Mouse (Mus musculus) forebrain, embryonic 12.5 days (tissue): ENCODE measurements around the gene Ccdc12. TPM values are rescaled to one million over a fixed set of nuclear protein-coding genes. Genes with fewer than 3 reads are reported as not detected.

Experiments used
- ATAC-seq: fragments of 200-750 bp; cut with Nextera tagmentation; 2 replicates; pipeline ENCODE4 v1.8.0; 2017; ENCODE audit warnings: moderate TSS enrichment; ENCODE audit not compliant: low FRiP score
- H3K27ac ChIP-seq: fragments of 300-500 bp; sonication (generic); 2 replicates; pipeline ENCODE4 v1.5.1; 2016; ENCODE audit warnings: mild to moderate bottlenecking
- H3K27me3 ChIP-seq: fragments of 300-500 bp; sonication (generic); 2 replicates; pipeline ENCODE4 v1.6.1; 2016; ENCODE audit warnings: mild to moderate bottlenecking
- H3K36me3 ChIP-seq: fragments of 300-500 bp; sonication (generic); replicated peaks from 2 replicates; pipeline ENCODE4 v1.6.1; 2016; ENCODE audit warnings: mild to moderate bottlenecking
- H3K4me1 ChIP-seq: fragments of 300-500 bp; sonication (generic); 2 replicates; pipeline ENCODE4 v1.6.1; 2016
- H3K4me2 ChIP-seq: fragments of 300-500 bp; sonication (generic); 2 replicates; pipeline ENCODE4 v1.6.1; 2016; ENCODE audit warnings: mild to moderate bottlenecking, moderate library complexity
- H3K4me3 ChIP-seq: fragments of 300-500 bp; sonication (generic); replicated peaks from 2 replicates; pipeline ENCODE4 v1.5.1; 2016; ENCODE audit warnings: mild to moderate bottlenecking
- H3K9ac ChIP-seq: fragments of 300-500 bp; sonication (generic); 2 replicates; pipeline ENCODE4 v1.6.1; 2016; ENCODE audit warnings: mild to moderate bottlenecking
- H3K9me3 ChIP-seq: fragments of 300-500 bp; sonication (generic); 2 replicates; pipeline ENCODE4 v1.6.1; 2016
- WGBS: fragments of 180-500 bp; shearing (Covaris S2); methylation state at CpG from one replicate; pipeline ENCODE4 v1.1.7; 2016; 5-methylcytosine and 5-hydroxymethylcytosine counted together
- polyA plus RNA-seq: library from polyadenylated mRNA; unstranded; fragments of >200 nt; fragmentation: Nextera tagmentation; extraction: Ambion mirVana; gene quantifications from 2 replicates; pipeline ENCODE4 v1.2.1, GENCODE M21; 2016

The Ccdc12 gene
- polyA plus RNA-seq: 139 and 143 TPM in 2 replicates

DNA sequence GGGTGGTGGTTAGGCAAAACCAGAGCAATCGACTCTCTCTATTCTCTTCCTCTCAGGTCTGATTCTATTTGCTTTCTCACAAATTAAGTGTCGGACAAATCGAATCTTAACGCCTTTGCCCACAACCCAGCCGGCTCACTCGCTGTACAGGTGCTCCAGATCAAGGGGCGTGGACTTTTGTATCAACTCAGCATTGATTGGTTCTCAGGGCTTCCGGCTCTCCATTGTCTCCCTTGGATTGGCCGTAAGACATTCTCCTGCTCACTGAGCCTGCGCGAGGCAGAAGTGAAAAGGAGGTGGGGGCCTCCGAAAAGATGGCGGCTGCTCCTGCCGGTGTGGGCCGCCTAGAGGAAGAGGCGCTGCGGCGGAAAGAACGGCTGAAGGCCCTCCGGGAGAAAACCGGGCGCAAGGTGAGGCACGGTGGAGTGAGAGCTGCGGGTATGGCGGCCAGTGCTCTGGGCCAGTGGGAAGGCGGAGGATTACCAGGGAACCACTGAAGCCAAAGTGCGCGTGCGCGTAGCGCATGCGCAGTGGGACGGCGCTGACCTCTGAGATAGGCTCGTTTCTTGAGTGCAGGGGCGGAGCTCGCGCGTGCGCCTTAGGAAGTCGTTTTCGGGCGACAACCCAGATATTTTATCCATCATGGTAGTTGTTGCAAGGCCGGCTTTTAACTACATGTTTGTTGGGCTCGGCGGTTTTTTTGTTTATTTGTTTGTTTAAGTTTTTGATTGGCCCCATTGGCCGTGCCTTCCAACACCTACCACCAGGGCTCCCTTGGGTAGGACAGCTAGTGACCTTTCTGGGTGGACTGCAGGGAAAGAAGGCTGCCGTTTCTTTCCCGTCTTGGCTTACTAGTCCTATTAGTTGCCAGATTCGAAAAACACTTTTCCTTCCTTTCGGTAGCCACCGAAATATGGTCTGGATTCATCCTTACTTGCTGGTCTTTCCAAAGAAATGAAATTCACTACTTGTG, at the start of gene Ccdc12:
Gene Ccdc12, plus strand, starts transcription at position 255 of the 973 bp plus-strand sequence.
- Histone ChIP-seq H3K4me2 (peak within 1 kb of the TSS; percentile 73), H3K4me3 (peak within 1 kb of the TSS; percentile 64), H3K27ac (peak within 1 kb of the TSS; percentile 91), H3K9ac (peak within 1 kb of the TSS; percentile 79), H3K27me3 (peaks cover 23% of the 10 kb centered on the region), H3K4me1 (peaks cover 42% of the 10 kb centered on the region), H3K36me3 (0 out of 2 replicates have a peak, but pooled peaks cover 5% of the 10 kb centered on the region), H3K9me3 (no peaks in the 10 kb centered on the region)
- under 1% methylated on average over 52 of the region's 52 CpGs for whole genome bisulfite sequencing
- peak; percentile 97 for ATAC-seq

DNA sequence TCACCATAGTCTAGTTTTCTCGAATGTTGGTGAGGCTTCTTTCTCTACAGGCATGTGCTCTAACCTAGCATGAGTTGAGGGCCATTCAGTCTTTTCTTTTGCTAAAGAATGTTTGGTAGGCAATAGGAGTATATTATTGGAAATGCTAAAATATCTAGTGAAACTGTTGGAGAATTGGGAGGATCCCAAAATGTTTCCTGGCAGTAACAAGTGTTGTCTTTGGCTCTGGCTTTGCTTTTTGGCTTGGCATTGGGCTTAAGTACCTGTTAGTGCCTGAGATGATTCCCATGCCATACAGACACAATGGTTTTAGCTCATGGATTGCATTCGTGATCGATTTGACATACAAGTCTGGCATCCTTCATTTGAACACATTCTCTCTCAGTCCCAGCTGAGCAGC, 44.8 kb upstream of the Ccdc12 start:
- WGBS: 95% methylated on average over 3 of the region's 3 CpGs
- no peaks in the 10 kb centered on the region for H3K9me3 ChIP-seq
- peaks cover 56% of the 10 kb centered on the region for H3K36me3 ChIP-seq
- H3K9ac ChIP-seq: no peak overlapping the region
- no peaks in the 10 kb centered on the region for H3K27me3 ChIP-seq
- no peak overlapping the region for H3K4me2 ChIP-seq
- no peak overlapping the region for H3K4me3 ChIP-seq
- no peak overlapping the region for H3K27ac ChIP-seq
- H3K4me1 ChIP-seq: no peaks in the 10 kb centered on the region
- ATAC-seq: no peak

DNA sequence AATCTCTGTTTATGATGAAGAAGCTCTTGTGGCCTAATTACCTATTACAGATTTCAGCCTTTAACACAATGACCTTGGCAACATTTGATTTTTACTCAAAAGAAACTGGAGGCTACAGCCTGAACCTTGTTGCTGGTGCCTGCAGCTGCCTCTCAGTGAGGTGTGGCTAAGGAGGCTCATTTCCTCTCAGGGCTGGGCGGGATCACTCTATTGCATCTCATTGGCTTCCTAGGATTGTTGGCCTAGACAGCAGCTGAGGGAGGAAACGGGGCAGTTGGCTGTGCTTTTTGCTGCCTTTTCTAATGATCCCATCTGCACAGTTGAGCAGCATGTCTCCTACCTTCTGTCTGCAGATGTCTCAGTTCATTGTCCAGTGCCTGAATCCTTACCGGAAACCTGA, 39.2 kb upstream of the Ccdc12 start:
- Histone ChIP-seq H3K27me3 (no peaks in the 10 kb centered on the region), H3K4me3 (no peak overlapping the region), H3K9me3 (no peaks in the 10 kb centered on the region), H3K4me2 (no peak overlapping the region), H3K27ac (no peak overlapping the region), H3K36me3 (peaks cover 79% of the 10 kb centered on the region), H3K9ac (no peak overlapping the region), H3K4me1 (no peaks in the 10 kb centered on the region)
- no peak for ATAC-seq
- 81% methylated on average over 3 of the region's 3 CpGs for WGBS

DNA sequence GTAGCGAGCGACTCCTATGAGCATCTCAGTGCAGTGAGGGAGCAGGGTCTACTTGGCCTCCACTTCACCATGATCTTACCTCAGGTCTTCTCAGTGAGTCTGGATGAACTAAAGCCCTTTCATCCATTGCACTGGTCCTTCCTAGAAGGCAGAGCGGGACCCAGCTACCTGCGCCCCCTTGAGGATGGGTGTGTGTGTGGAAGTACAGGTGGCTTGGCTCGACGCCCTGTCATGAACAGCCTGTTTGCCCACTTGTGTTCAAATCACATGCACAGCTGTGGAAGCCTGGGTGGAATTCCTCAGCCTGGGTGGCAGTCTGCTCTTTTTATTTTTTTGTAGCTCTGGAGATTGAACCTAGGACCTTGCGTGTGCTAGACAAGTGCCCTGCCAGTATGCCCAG, 36.1 kb upstream of the Ccdc12 start:
- H3K36me3 ChIP-seq: peaks cover 64% of the 10 kb centered on the region

DNA sequence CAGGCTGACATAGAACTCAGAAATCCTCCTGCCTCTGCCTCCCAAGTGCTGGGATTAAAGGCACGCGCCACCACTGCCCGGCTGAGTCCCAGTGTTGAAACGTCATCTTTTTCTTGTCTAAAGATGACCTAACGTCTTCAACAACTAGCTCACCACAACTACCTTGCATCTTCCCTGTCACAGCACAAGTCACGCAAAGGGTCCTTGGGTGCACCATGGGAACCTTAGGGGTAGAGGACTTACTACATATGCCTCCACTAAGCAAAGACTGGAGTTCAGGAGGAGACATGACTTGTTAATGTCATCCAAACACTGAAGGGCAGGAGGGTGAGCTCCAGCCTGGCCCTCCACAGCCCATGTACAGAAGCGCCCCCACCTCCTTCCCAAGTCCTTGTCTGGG, 35.6 kb upstream of the Ccdc12 start:
- Histone ChIP-seq H3K27ac (no peak overlapping the region), H3K4me1 (peaks cover 22% of the 10 kb centered on the region), H3K4me2 (no peak overlapping the region), H3K27me3 (no peaks in the 10 kb centered on the region), H3K4me3 (no peak overlapping the region), H3K9ac (no peak overlapping the region), H3K9me3 (no peaks in the 10 kb centered on the region), H3K36me3 (peaks cover 58% of the 10 kb centered on the region)
- 96% methylated on average over 7 of the region's 7 CpGs for WGBS
- no peak for ATAC-seq

More for the DNA sequence above, 36.1 kb upstream of the Ccdc12 start:
- ATAC-seq: no peak
- WGBS: 87% methylated on average over 7 of the region's 7 CpGs
- Histone ChIP-seq H3K9ac (no peak overlapping the region), H3K9me3 (no peaks in the 10 kb centered on the region), H3K27me3 (no peaks in the 10 kb centered on the region), H3K4me3 (no peak overlapping the region), H3K27ac (no peak overlapping the region), H3K4me1 (peaks cover 18% of the 10 kb centered on the region), H3K4me2 (no peak overlapping the region)

DNA sequence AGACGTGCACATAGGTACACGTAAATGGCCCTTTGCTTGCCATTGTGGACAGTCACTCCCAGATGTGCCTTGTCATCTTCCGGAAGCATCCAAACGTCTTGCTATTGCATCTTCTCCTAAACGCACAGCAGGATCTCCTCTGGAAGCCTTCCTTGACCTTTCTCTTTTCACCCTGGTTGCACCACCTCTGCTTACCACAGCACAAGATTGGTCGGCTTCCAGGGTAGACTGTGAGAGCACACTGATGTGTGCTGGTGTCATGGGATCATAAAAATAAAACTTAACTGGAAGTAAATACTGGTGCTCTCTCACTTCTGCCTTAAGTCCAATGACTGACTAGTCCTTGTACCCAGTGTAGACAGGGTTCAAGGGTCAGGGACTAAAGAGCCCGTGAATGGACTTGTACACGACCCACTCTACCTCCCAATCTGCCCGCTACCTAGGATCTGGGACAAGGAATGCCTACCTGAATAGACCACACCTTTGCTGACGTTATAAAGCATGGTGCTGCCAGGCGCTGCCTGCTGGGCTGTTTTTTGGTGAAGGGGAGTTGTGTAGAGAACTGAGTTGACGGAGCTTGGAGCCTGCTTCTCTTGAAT, 33.6 kb upstream of the Ccdc12 start:
- Histone ChIP-seq H3K36me3 (peaks cover 42% of the 10 kb centered on the region), H3K9ac (no peak overlapping the region), H3K27ac (no peak overlapping the region), H3K4me3 (no peak overlapping the region), H3K9me3 (no peaks in the 10 kb centered on the region), H3K27me3 (no peaks in the 10 kb centered on the region), H3K4me2 (no peak overlapping the region), H3K4me1 (peaks cover 22% of the 10 kb centered on the region)
- ATAC-seq: no peak
- 86% methylated on average over 12 of the region's 12 CpGs for WGBS

DNA sequence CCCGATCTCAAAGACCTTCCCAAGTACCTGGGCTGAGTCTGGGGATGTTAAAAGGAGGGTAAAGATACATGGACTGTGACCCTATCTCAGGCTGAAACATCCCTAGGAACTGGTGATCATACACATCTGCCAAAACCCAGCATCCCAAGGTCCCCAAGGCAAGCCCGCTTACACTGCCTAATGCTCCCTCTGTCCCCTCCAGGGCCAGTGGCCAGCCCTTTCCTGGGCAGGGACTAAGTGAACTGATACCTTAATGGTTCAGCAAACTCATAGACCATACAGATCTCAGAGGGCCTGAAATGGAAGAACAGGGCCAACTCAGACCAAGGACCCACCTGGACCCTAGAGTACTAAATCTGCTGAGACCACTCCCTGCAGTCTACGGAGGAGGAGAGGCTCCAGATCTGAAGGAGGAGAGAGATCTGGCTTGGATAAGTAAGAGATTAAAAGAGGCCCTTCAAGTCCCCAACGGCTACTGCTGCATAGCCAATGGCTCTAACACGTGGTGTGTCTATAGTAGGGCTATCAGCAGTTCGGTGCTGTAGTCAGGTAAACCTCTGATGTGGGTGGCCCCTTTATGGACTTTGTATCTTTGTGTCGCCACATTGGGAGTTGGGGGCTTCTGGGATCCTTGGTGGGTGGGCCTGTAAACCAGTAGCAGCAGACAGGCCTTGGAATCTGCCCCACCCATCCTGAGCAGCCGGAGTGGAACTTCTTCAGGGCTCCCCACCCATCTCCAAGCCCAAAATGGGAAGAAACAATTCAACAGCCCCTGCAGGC, 32.7 kb upstream of the Ccdc12 start:
- Histone ChIP-seq H3K36me3 (peaks cover 33% of the 10 kb centered on the region), H3K4me2 (peak overlapping the region; percentile 75), H3K9ac (peak overlapping the region; percentile 69), H3K4me1 (peaks cover 22% of the 10 kb centered on the region), H3K27me3 (no peaks in the 10 kb centered on the region), H3K27ac (peak overlapping the region; percentile 83), H3K9me3 (no peaks in the 10 kb centered on the region), H3K4me3 (peak overlapping the region; percentile 54)
- no peak for ATAC-seq
- 53% methylated on average over 8 of the region's 8 CpGs for WGBS

DNA sequence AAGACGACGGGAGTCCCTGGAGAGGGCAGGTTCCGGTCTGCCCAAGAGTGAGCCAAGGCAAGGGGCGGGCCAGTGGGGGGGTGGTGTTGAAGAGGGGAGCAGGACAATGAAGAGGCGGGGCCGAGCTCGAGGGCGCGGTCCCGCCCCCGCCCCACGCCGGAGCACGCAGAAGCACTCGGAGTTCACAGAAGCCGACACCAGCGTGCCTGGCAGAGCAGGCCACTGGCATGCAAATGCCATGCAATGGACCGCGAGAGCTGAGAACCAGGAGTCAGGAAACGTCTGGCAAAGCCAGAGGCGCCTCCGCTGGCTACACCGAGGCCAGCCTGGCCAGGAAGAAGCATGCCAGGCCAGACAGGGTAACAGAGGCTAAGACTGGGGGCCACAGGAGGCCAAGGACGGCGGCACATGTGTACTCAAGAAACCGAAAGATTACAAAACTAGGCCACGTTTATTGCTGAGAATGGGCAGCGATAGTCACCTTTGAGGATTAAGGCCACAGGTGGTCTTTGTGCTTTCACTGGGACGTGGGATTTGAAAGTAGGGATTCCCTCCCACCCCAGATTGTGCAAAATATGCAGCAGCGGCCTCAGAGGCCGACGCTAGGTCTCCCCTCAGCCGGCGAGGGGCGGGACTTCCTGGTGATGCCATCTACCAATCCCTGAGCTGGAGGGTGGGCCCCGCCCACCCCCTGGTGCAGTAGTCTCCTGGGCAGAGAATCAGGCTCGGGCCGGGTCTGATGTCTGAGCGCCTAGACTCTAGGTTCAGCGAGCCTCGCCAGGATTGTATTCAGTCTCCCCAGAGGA, 31.7 kb upstream of the Ccdc12 start, which contains the start of gene Nradd:
Gene Nradd, minus strand, starts transcription at position 92 of the 806 bp plus-strand sequence.
- Histone ChIP-seq H3K27ac (peak within 1 kb of the TSS; percentile 83), H3K36me3 (peaks cover 24% of the 10 kb centered on the region), H3K27me3 (no peaks in the 10 kb centered on the region), H3K4me1 (peaks cover 22% of the 10 kb centered on the region), H3K4me2 (peak within 1 kb of the TSS; percentile 75), H3K4me3 (peak within 1 kb of the TSS; percentile 54), H3K9ac (peak within 1 kb of the TSS; percentile 69), H3K9me3 (no peaks in the 10 kb centered on the region)
- peak; percentile 97 for ATAC-seq
- WGBS: under 1% methylated on average over 41 of the region's 41 CpGs

DNA sequence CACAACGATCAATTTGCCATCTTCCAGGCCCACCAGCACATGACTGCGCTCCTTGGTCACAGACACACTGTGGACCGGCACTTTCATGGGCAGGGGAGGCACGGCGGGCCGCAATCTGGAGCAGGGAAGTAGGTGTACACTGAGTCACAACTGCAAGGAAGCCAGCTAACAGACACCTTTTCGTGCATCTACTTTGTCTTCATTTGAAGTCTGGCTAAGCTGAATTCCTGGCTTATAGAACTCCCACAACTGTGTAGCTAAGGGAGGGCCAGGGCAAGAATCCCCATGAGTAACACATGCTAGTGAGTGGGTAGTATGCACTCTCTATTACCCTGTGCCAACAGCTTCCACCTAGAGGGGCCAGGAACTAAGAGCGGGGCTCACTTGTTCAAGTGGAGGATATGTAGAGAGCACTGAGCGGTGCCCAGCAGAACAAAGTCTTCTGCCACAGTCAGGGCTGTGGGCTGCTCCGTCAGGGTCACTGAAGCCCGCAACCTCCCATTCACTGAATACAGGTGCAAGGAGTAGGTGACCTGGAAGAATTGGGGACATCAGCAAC, 30.9 kb upstream of the Ccdc12 start:
- Histone ChIP-seq H3K9ac (peak overlapping the region; percentile 69), H3K9me3 (no peaks in the 10 kb centered on the region), H3K27ac (peak overlapping the region; percentile 83), H3K36me3 (peaks cover 16% of the 10 kb centered on the region; the same call in 1 of the 2 replicates), H3K4me2 (peak overlapping the region; percentile 75), H3K27me3 (no peaks in the 10 kb centered on the region), H3K4me3 (peak overlapping the region; percentile 54), H3K4me1 (peaks cover 22% of the 10 kb centered on the region)
- 70% methylated on average over 11 of the region's 11 CpGs for WGBS
- ATAC-seq: no peak

DNA sequence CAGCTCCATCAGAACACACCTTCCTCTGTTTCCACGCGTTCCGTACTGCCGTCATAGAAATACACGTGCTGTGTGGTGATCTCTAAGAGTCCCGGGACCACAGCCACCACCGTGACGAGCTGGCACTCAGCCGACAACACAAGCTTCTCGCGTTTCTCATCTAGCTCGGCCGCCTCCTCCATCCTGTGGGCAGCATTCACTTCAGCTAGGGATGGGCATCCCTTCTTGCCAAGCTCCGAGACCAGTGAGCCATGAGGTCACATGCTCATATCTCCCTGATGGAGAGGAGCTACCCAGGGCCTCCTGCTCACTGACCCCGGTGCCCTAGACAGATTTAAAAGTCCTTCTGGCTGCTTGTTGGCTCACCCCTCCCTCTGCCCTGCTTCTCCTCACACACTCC, 26.1 kb upstream of the Ccdc12 start:
- H3K4me2 ChIP-seq: no peak overlapping the region
- H3K27me3 ChIP-seq: peaks cover 42% of the 10 kb centered on the region
- no peaks in the 10 kb centered on the region for H3K9me3 ChIP-seq
- 92% methylated on average over 15 of the region's 15 CpGs for WGBS
- H3K4me3 ChIP-seq: no peak overlapping the region
- no peak overlapping the region for H3K9ac ChIP-seq
- H3K27ac ChIP-seq: no peak overlapping the region
- no peak for ATAC-seq
- H3K4me1 ChIP-seq: peaks cover 22% of the 10 kb centered on the region
- H3K36me3 ChIP-seq: no peaks in the 10 kb centered on the region

DNA sequence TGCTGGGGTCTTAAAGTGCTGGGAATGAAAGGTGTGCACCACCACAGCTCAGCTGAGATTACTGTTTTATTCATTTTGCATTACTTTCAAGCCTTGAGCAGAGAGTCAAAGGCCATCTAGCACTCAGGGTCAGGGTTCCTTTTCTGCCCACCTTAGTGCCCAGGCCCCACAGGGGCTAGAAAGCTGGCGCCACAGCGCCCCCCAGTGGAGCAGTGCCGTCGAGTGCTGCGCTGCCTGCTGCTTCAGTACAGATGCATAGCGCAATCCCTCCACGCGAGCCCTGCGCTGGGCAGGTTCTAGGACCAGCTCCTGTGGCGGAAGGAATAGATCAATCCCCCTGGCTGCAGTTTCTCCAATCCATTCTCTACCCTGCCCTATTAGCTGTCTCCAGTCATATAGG, 25.1 kb upstream of the Ccdc12 start:
- H3K27me3 ChIP-seq: peaks cover 51% of the 10 kb centered on the region
- 0 out of 2 replicates have a peak overlapping the region, but pooled peaks have one; percentile 44 for H3K9ac ChIP-seq
- H3K36me3 ChIP-seq: no peaks in the 10 kb centered on the region
- H3K4me1 ChIP-seq: peaks cover 19% of the 10 kb centered on the region
- no peak overlapping the region for H3K27ac ChIP-seq
- 9% methylated on average over 10 of the region's 10 CpGs for WGBS
- H3K4me2 ChIP-seq: peak overlapping the region; percentile 60
- H3K4me3 ChIP-seq: peak overlapping the region; percentile 33
- peak; percentile 63 for ATAC-seq
- no peaks in the 10 kb centered on the region for H3K9me3 ChIP-seq
